Mouse (Mus musculus) cerebellum, adult 2 months (tissue): ENCODE measurements at regions not wholly inside any gene's neighbourhood (a gene's known extent, or its start where the extent isn't known, plus 50 kb on each side); places are given as distances from the start of the nearest gene placed in this dataset.

ENCODE experiments used
- DNase-seq, 2 experiments: peaks; one replicate each; pipeline ENCODE4 v3.0.0; 2021
- H3K27ac ChIP-seq: fragments of 200-500 bp; 2 replicates; pipeline ENCODE4 v1.5.1; 2012; ENCODE audit warnings: low read length, control low read depth, inconsistent platforms; ENCODE audit not compliant: insufficient read depth
- H3K27me3 ChIP-seq: fragments of 200-500 bp; 2 replicates; pipeline ENCODE4 v1.6.1; 2012; ENCODE audit warnings: inconsistent platforms, mild to moderate bottlenecking, low read length, moderate library complexity; ENCODE audit not compliant: control insufficient read depth, insufficient read depth
- H3K4me1 ChIP-seq: fragments of 200-500 bp; 2 replicates; pipeline ENCODE4 v1.6.1; 2011; ENCODE audit warnings: low read length; ENCODE audit not compliant: control insufficient read depth, insufficient read depth
- H3K4me3 ChIP-seq: fragments of 200-500 bp; replicated peaks from 2 replicates; pipeline ENCODE3; 2011; ENCODE audit warnings: mild to moderate bottlenecking, low read depth, low read length, control low read depth; ENCODE audit not compliant: insufficient read depth
- CTCF ChIP-seq: fragments of 200-500 bp; IDR thresholded peaks from 2 replicates; pipeline ENCODE4 v1.5.1; 2011; ENCODE audit warnings: low read depth, mild to moderate bottlenecking, control low read depth, low read length, moderate library complexity, borderline replicate concordance; ENCODE audit not compliant: insufficient read depth
- POLR2A ChIP-seq: fragments of 200-500 bp; IDR thresholded peaks from 2 replicates; pipeline ENCODE4 v1.6.1; 2011; ENCODE audit warnings: low read length, control low read depth, borderline replicate concordance; ENCODE audit not compliant: insufficient read depth
- WGBS: fragments of 180-500 bp; shearing (Covaris S2); methylation state at CpG from one replicate; pipeline ENCODE4 v1.1.7; 2018; 5-methylcytosine and 5-hydroxymethylcytosine counted together

DNA sequence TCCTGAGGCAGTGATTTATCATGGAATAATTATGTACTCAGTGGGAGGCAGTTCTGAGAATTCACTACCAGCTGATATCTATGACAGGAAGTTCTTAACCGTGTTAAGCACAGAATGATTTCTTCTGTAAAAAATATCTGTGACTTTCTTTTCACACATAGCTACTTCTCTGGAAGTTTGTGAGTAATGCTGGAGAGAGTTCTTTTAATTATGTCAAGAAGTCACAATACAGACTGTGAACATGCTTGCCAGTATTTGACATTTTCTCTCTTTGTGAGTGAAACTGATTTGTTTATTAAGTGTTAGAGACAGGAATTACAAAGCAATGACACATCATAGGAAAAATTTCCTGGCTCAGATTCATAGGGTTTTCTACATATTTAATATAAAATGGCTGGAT is 354.3 kb downstream of the Cox7c start:
- 10% methylated on average over 1 of the region's 1 CpGs for WGBS
- DNase-seq, result no peak
- TF ChIP-seq POLR2A, result no peak
- TF ChIP-seq CTCF, result no peak

More for the DNA sequence above, 354.3 kb downstream of the Cox7c start:
- Histone ChIP-seq H3K4me3 (no peak overlapping the region), H3K4me1 (no peaks in the 10 kb centered on the region), H3K27ac (no peak overlapping the region), H3K27me3 (no peaks in the 10 kb centered on the region)
